Mouse (Mus musculus): Measurements from ENCODE around the gene Creb5. TPM values are rescaled to one million over a fixed set of nuclear protein-coding genes. Genes with fewer than 3 reads are reported as not detected.

Creb5 gene
- polyA plus RNA-seq, 1 experiment from 2014 or later: 3.2 TPM

DNA sequence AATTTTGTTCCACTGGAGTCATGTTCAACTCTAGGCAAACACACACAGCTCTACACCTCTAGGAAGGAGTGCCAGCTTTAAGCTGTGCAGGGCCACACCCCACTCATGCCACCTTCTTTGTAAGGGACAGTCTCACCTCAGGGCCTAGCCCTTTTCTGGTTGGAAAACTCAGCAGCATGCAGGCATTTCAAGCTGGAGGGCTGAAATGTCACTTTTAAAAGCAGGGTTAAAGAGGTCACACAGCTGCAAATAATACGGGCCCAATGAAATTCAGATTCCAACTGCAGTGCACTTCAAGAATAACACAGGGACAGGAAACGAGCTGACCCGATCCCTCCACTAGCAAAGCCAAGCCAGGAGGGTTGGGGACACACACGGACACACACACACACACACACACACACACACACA lies 76.9 kb downstream of the Creb5 start:
- no peak overlapping the region for H3K9ac ChIP-seq (ENCODE audit: low read depth, low read length)
- H3K36me3 ChIP-seq (ENCODE audit: control insufficient read depth, insufficient read depth, low read length): no peaks in the 10 kb centered on the region
- no peak overlapping the region for H3K4me3 ChIP-seq (ENCODE audit: low read length)
- no peaks in the 10 kb centered on the region for H3K4me1 ChIP-seq (ENCODE audit: control insufficient read depth, insufficient read depth, low read depth, low read length)
- no peaks in the 10 kb centered on the region for H3K27me3 ChIP-seq (replicated peaks; ENCODE audit: control insufficient read depth, insufficient read depth, low read length)
- H3K4me2 ChIP-seq (ENCODE audit: low read length): no peak overlapping the region
- 47% methylated on average over 4 of the region's 4 CpGs for WGBS
- H3K9me3 ChIP-seq (ENCODE audit: control insufficient read depth, low read length): no peaks in the 10 kb centered on the region
- no peak for ATAC-seq
- no peak overlapping the region for H3K27ac ChIP-seq (ENCODE audit: low read depth, low read length)

DNA sequence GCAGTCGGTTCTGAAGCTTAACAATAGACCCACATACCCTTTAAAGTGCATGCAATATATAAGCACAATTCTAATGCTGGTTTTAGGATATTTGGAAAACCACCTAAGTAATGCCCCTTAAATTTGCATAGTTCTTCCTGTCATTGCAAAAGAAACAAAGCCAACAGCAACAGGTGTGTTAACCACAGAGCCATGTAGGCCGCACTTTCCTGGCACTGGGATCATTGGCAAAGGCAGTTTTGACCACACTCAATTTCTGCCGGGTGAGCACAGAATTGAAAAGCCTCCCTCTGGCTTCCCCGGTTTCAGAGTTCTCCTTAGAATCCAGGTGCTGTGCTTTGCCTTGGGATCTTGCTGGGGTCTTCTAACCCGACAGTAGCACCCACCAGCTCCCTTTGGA lies 82.1 kb downstream of the Creb5 start:
- 89% methylated on average over 5 of the region's 5 CpGs for WGBS
- H3K9ac ChIP-seq (ENCODE audit: low read depth, low read length): no peak overlapping the region
- H3K4me2 ChIP-seq (ENCODE audit: low read length): no peak overlapping the region

DNA sequence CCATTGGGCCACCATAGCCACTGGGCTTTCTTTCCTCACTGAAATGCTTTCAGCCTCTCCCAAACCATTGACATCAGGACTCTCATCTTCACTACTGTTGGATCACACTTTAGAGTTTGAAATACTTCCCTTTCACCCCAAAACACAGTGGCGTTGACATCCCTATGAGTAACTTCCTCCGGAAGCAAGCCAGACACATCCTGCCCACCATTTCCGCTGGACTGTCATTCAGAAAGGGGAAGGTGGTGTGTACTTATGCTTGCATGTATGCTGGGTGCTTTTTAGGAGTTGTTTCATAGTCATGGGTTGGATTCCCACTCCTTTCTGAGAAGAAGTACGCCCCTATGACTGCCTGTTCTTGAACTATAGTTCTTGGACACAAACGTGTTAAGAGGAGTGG lies 82.9 kb downstream of the Creb5 start:
- H3K4me3 ChIP-seq (ENCODE audit: low read length): no peak overlapping the region
- H3K27me3 ChIP-seq (replicated peaks; ENCODE audit: control insufficient read depth, insufficient read depth, low read length): no peaks in the 10 kb centered on the region
- H3K27ac ChIP-seq (ENCODE audit: low read depth, low read length): no peak overlapping the region
- H3K36me3 ChIP-seq (ENCODE audit: control insufficient read depth, insufficient read depth, low read length): no peaks in the 10 kb centered on the region
- ATAC-seq: no peak
- no peak overlapping the region for H3K9ac ChIP-seq (ENCODE audit: low read depth, low read length)
- H3K4me2 ChIP-seq (ENCODE audit: low read length): no peak overlapping the region
- 93% methylated on average over 5 of the region's 5 CpGs for WGBS
- H3K4me1 ChIP-seq (ENCODE audit: control insufficient read depth, insufficient read depth, low read depth, low read length): no peaks in the 10 kb centered on the region
- H3K9me3 ChIP-seq (ENCODE audit: control insufficient read depth, low read length): no peaks in the 10 kb centered on the region

More for the DNA sequence above, 82.1 kb downstream of the Creb5 start:
- Histone ChIP-seq H3K9me3 (ENCODE audit: control insufficient read depth, low read length) (no peaks in the 10 kb centered on the region), H3K27me3 (replicated peaks; ENCODE audit: control insufficient read depth, insufficient read depth, low read length) (no peaks in the 10 kb centered on the region), H3K4me3 (ENCODE audit: low read length) (no peak overlapping the region), H3K27ac (ENCODE audit: low read depth, low read length) (no peak overlapping the region), H3K4me1 (ENCODE audit: control insufficient read depth, insufficient read depth, low read depth, low read length) (no peaks in the 10 kb centered on the region), H3K36me3 (ENCODE audit: control insufficient read depth, insufficient read depth, low read length) (no peaks in the 10 kb centered on the region)
- no peak for ATAC-seq

DNA sequence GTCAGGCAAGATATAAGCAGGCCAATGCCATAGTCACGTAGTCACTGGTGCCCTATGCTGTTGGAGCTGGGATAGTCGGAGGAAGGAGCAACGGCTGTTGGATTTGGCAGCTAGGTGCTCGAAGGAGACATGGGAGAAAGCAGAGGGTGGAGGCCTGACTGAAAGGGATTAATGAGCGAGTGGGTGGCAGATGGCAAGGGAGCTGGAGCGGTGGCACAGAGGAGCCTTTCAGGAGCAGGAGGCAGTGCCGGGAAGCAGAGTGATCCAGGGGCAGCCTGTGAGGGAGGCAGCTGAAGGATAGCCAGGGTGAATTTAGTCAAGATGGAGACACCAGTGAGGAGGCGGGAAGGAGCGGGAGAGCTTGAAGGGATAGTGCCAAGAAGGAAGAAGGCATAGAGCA lies 84.9 kb downstream of the Creb5 start:
- H3K9me3 ChIP-seq (ENCODE audit: control insufficient read depth, low read length): no peaks in the 10 kb centered on the region
- no peak overlapping the region for H3K4me2 ChIP-seq (ENCODE audit: low read length)
- no peak overlapping the region for H3K9ac ChIP-seq (ENCODE audit: low read depth, low read length)
- H3K4me3 ChIP-seq (ENCODE audit: low read length): no peak overlapping the region
- no peak overlapping the region for H3K27ac ChIP-seq (ENCODE audit: low read depth, low read length)
- H3K36me3 ChIP-seq (ENCODE audit: control insufficient read depth, insufficient read depth, low read length): no peaks in the 10 kb centered on the region
- ATAC-seq: peak; percentile 58; the same call in 1 of the 2 replicates
- H3K4me1 ChIP-seq (ENCODE audit: control insufficient read depth, insufficient read depth, low read depth, low read length): no peaks in the 10 kb centered on the region
- H3K27me3 ChIP-seq (replicated peaks; ENCODE audit: control insufficient read depth, insufficient read depth, low read length): no peaks in the 10 kb centered on the region
- WGBS: 67% methylated on average over 9 of the region's 9 CpGs

DNA sequence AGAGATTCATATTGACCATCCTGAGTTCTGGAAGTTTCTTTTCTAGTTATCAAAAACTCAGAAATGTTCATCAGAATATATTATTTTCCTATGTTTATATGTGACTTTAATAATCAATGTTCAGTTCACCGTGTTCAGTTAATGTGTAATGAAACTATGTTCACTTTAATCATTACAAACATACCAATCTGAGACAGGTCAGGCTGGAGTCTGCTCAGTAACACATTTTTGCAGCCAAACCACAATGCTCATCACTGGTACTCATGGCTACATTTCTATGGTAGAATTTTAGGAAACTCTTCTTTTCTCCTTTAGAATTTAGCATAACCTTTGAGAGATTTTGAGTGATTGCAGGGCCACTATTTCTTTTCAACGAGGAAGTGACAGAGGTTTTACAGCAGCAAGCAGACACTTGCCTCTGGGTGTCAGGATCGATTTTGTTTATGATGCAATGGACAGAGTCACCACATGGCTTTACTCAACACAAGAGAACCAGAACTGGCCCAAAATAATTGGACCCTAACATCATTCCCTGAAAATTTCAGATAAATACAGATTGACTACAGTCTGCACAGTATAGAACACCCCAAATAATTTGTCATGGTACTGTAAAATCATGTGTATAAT lies 87.4 kb downstream of the Creb5 start:
- no peak for ATAC-seq
- Histone ChIP-seq H3K9me3 (ENCODE audit: control insufficient read depth, low read length) (no peaks in the 10 kb centered on the region), H3K36me3 (ENCODE audit: control insufficient read depth, insufficient read depth, low read length) (no peaks in the 10 kb centered on the region)

DNA sequence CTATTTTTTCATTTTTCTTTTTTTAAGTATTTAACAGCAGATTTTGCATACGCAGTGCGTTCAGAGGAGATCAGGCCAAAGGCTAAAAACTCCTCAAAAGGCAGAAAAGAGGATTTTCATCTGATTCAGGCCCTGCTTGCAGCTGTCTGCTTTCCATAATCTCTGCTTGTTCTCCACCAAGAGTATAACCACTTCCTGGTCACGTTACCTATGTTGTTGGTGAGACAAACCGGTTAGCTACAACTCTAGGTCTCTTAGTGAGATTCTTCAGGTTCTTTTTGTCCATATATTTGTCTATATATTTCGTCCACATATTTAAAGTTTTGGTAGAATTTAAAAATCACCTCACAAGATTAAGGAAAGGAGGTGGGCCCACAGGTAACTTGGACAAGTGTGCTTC lies 102.2 kb downstream of the Creb5 start:
- peaks cover 9% of the 10 kb centered on the region for H3K4me1 ChIP-seq (ENCODE audit: control insufficient read depth, insufficient read depth, low read depth, low read length)
- 93% methylated on average over 5 of the region's 5 CpGs for WGBS
- no peaks in the 10 kb centered on the region for H3K27me3 ChIP-seq (replicated peaks; ENCODE audit: control insufficient read depth, insufficient read depth, low read length)
- no peak overlapping the region for H3K27ac ChIP-seq (ENCODE audit: low read depth, low read length)
- H3K9ac ChIP-seq (ENCODE audit: low read depth, low read length): no peak overlapping the region
- H3K36me3 ChIP-seq (ENCODE audit: control insufficient read depth, insufficient read depth, low read length): no peaks in the 10 kb centered on the region
- H3K4me2 ChIP-seq (ENCODE audit: low read length): no peak overlapping the region
- ATAC-seq: no peak
- no peak overlapping the region for H3K4me3 ChIP-seq (ENCODE audit: low read length)
- H3K9me3 ChIP-seq (ENCODE audit: control insufficient read depth, low read length): no peaks in the 10 kb centered on the region

More for the DNA sequence above, 87.4 kb downstream of the Creb5 start:
- Histone ChIP-seq H3K4me2 (ENCODE audit: low read length) (no peak overlapping the region), H3K27ac (ENCODE audit: low read depth, low read length) (no peak overlapping the region), H3K9ac (ENCODE audit: low read depth, low read length) (no peak overlapping the region), H3K27me3 (replicated peaks; ENCODE audit: control insufficient read depth, insufficient read depth, low read length) (no peaks in the 10 kb centered on the region), H3K4me1 (ENCODE audit: control insufficient read depth, insufficient read depth, low read depth, low read length) (no peaks in the 10 kb centered on the region), H3K4me3 (ENCODE audit: low read length) (no peak overlapping the region)
- 82% methylated on average over 3 of the region's 3 CpGs for WGBS

DNA sequence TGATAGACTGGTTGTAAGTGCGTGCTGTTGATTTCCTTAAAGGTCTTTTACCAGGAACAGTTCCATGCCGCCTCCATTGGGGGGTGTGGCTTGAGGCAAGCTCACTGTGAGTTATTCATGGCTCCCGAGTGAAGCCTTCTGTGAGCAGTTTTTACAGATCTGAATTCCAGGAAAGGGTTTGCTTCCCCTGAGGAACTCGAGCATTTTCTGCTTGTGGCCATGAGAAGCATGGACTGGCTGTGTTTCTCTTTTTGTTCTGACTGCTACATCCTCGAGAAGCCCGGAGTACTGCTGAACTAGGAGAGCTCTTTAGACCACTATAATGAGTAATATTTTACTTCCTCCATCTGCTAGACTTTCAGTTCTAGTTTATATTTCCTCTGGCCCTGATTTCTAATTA lies 103.3 kb downstream of the Creb5 start:
- no peaks in the 10 kb centered on the region for H3K36me3 ChIP-seq (ENCODE audit: control insufficient read depth, insufficient read depth, low read length)
- H3K4me2 ChIP-seq (ENCODE audit: low read length): no peak overlapping the region
- no peaks in the 10 kb centered on the region for H3K9me3 ChIP-seq (ENCODE audit: control insufficient read depth, low read length)
- no peak overlapping the region for H3K4me3 ChIP-seq (ENCODE audit: low read length)
- H3K27me3 ChIP-seq (replicated peaks; ENCODE audit: control insufficient read depth, insufficient read depth, low read length): no peaks in the 10 kb centered on the region
- no peak overlapping the region for H3K9ac ChIP-seq (ENCODE audit: low read depth, low read length)
- no peak for ATAC-seq
- no peak overlapping the region for H3K27ac ChIP-seq (ENCODE audit: low read depth, low read length)
- peaks cover 14% of the 10 kb centered on the region for H3K4me1 ChIP-seq (ENCODE audit: control insufficient read depth, insufficient read depth, low read depth, low read length)
- WGBS: 41% methylated on average over 6 of the region's 6 CpGs

DNA sequence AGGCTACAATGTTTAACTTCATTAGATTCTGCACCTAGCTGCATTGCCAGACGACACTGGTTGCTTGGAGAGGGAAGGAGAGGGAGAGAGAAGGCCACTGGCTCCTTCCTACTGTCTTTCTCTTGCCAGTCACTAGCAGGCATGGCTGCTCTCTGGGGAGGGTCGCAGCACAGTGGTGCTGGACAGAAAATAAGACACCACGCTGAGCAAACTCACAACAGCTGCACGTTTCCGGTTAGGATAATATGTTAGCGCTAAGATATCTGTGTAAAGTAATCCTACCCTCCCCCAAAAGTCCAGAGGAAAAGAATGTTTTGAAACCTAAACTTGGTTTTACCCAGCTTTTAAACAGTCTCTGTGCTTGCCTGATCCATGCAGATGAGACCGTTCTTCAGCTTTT lies 107.0 kb downstream of the Creb5 start:
- Histone ChIP-seq H3K36me3 (ENCODE audit: control insufficient read depth, insufficient read depth, low read length) (no peaks in the 10 kb centered on the region), H3K4me2 (ENCODE audit: low read length) (no peak overlapping the region), H3K27me3 (replicated peaks; ENCODE audit: control insufficient read depth, insufficient read depth, low read length) (no peaks in the 10 kb centered on the region), H3K4me3 (ENCODE audit: low read length) (no peak overlapping the region), H3K9me3 (ENCODE audit: control insufficient read depth, low read length) (no peaks in the 10 kb centered on the region), H3K9ac (ENCODE audit: low read depth, low read length) (no peak overlapping the region), H3K4me1 (ENCODE audit: control insufficient read depth, insufficient read depth, low read depth, low read length) (peaks cover 18% of the 10 kb centered on the region), H3K27ac (ENCODE audit: low read depth, low read length) (no peak overlapping the region)
- 27% methylated on average over 7 of the region's 7 CpGs for WGBS
- no peak for ATAC-seq

DNA sequence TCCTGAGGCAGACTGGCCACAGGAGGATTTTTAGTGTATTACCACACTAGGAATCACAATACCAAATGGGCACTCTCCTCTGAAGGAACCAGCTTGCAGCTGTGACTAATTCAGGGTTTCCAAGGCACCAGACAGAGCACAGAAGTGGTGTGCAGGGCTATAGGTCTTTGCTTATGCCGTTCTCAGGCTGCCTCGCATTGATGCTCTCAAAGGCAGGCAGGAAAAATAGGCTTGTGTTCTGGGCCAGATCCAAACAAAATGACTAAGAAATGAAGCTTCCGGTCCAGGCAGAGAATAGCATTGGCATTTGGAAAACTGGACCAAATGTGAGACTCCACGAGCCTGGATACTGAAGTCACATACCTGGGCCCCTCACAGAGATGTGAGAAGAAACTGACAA lies 108.1 kb downstream of the Creb5 start:
- no peak overlapping the region for H3K4me2 ChIP-seq (ENCODE audit: low read length)
- peaks cover 18% of the 10 kb centered on the region for H3K4me1 ChIP-seq (ENCODE audit: control insufficient read depth, insufficient read depth, low read depth, low read length)
- no peaks in the 10 kb centered on the region for H3K9me3 ChIP-seq (ENCODE audit: control insufficient read depth, low read length)
- no peak overlapping the region; the same call in 1 of the 2 replicates for H3K9ac ChIP-seq (ENCODE audit: low read depth, low read length)
- ATAC-seq: no peak
- no peaks in the 10 kb centered on the region for H3K36me3 ChIP-seq (ENCODE audit: control insufficient read depth, insufficient read depth, low read length)
- H3K27ac ChIP-seq (ENCODE audit: low read depth, low read length): no peak overlapping the region
- WGBS: 31% methylated on average over 4 of the region's 4 CpGs
- no peaks in the 10 kb centered on the region for H3K27me3 ChIP-seq (replicated peaks; ENCODE audit: control insufficient read depth, insufficient read depth, low read length)
- H3K4me3 ChIP-seq (ENCODE audit: low read length): no peak overlapping the region

DNA sequence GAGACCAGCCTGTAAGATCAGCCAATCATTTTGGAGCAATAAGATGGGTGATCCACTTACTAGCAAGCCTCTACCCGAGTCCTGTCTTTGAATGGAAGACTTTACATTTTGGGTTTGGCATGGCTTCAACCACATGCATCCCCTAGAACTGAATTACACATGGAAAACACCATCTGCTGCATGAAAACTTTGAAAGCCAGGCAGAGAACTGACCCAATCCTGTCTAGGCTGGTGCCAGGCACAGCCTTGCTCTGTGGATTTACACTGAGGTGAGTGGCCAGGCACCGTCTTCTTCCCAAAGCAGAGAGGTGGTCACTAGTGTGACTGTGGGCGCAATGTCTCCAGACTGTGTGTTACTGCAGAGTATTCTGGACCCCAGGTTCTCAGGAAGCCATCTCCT lies 109.4 kb downstream of the Creb5 start:
- no peak overlapping the region for H3K4me2 ChIP-seq (ENCODE audit: low read length)
- no peak overlapping the region for H3K9ac ChIP-seq (ENCODE audit: low read depth, low read length)
- no peak overlapping the region for H3K4me3 ChIP-seq (ENCODE audit: low read length)
- no peaks in the 10 kb centered on the region for H3K36me3 ChIP-seq (ENCODE audit: control insufficient read depth, insufficient read depth, low read length)
- H3K27ac ChIP-seq (ENCODE audit: low read depth, low read length): no peak overlapping the region
- peaks cover 15% of the 10 kb centered on the region for H3K4me1 ChIP-seq (ENCODE audit: control insufficient read depth, insufficient read depth, low read depth, low read length)
- no peaks in the 10 kb centered on the region for H3K27me3 ChIP-seq (replicated peaks; ENCODE audit: control insufficient read depth, insufficient read depth, low read length)
- no peak for ATAC-seq
- no peaks in the 10 kb centered on the region for H3K9me3 ChIP-seq (ENCODE audit: control insufficient read depth, low read length)
- WGBS: 93% methylated on average over 3 of the region's 3 CpGs

Data from hindbrain, embryonic 16.5 days (tissue).